Mouse (Mus musculus): Measurements from ENCODE around the gene Sp140.
"Not testable (repeated sequence)": the region's sequence is repeated elsewhere in the genome, so short reads cannot be mapped to it uniquely, and the experiment has no call there.

DNA sequence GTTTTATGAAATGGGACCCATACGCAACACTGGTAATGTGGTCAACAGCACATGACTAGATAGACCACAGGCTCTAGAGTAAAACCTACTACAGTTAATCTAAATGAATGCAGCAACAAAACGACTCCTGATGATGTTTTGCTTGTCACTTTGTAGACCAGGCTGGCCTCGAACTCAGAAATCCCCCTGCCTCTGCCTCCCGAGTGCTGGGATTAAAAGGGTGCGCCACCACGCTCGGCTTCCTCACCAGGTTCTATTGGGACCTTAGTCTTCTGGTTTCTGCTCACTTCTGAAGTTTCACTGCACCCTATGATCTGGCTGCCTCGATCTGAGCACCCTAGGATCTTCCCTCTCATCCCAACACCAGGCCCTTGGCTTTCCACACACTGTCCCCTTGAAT is 7.7 kb upstream of the Sp140 start:
- TF ChIP-seq HCFC1 (IDR thresholded peaks at IDR 0.05; ENCODE audit: low read depth, low read length); POLR2A (IDR thresholded peaks at IDR 0.05; ENCODE audit: control insufficient read depth in 1 of 2, insufficient read depth in 1 of 2, low read depth in 1 of 2, low read length in 2 of 2, poor library complexity in 1 of 2); NRF1 (IDR thresholded peaks at IDR 0.05; ENCODE audit: insufficient read depth, low read depth, low read length, poor library complexity, severe bottlenecking); ETS1 (IDR thresholded peaks at IDR 0.05; ENCODE audit: low read depth, low read length); ZNF384 (IDR thresholded peaks at IDR 0.05; ENCODE audit: low read depth, low read length): not testable (repeated sequence)

Measured in MEL (cell line).